Mouse (Mus musculus) stomach, embryonic 15.5 days (tissue): Measurements from ENCODE around the gene Stoml1. TPM values are rescaled to one million over a fixed set of nuclear protein-coding genes. Genes with fewer than 3 reads are reported as not detected.
"Not testable (repeated sequence)": the region's sequence is repeated elsewhere in the genome, so short reads cannot be mapped to it uniquely, and the experiment has no call there.

Experiments used
- ATAC-seq: fragments of 200-750 bp; cut with Nextera tagmentation; 2 replicates; pipeline ENCODE4 v1.8.0; 2017; ENCODE audit warnings: low read depth, moderate number of reproducible peaks, moderate TSS enrichment; ENCODE audit not compliant: insufficient read depth, low FRiP score
- H3K27ac ChIP-seq: fragments of 300-500 bp; sonication (generic); 2 replicates; pipeline ENCODE4 v1.5.1; 2015; ENCODE audit warnings: mild to moderate bottlenecking, inconsistent platforms
- H3K27me3 ChIP-seq: fragments of 300-500 bp; sonication (generic); replicated peaks from 2 replicates; pipeline ENCODE4 v1.6.1; 2015; ENCODE audit warnings: inconsistent platforms
- H3K36me3 ChIP-seq: fragments of 300-500 bp; sonication (generic); 2 replicates; pipeline ENCODE4 v1.6.1; 2015; ENCODE audit warnings: inconsistent platforms
- H3K4me1 ChIP-seq: fragments of 300-500 bp; sonication (generic); 2 replicates; pipeline ENCODE4 v1.6.1; 2015; ENCODE audit warnings: inconsistent platforms
- H3K4me2 ChIP-seq: fragments of 300-500 bp; sonication (generic); 2 replicates; pipeline ENCODE4 v1.6.1; 2015; ENCODE audit warnings: mild to moderate bottlenecking, inconsistent platforms
- H3K4me3 ChIP-seq: fragments of 300-500 bp; sonication (generic); replicated peaks from 2 replicates; pipeline ENCODE4 v1.5.1; 2015; ENCODE audit warnings: inconsistent platforms
- H3K9ac ChIP-seq: fragments of 300-500 bp; sonication (generic); 2 replicates; pipeline ENCODE4 v1.6.1; 2015; ENCODE audit warnings: inconsistent platforms
- H3K9me3 ChIP-seq: fragments of 300-500 bp; sonication (generic); 2 replicates; pipeline ENCODE4 v1.6.1; 2016; ENCODE audit warnings: inconsistent platforms
- WGBS: fragments of 180-500 bp; shearing (Covaris S2); methylation state at CpG from one replicate; pipeline ENCODE4 v1.1.7; 2015; 5-methylcytosine and 5-hydroxymethylcytosine counted together
- polyA plus RNA-seq: library from polyadenylated mRNA; unstranded; fragments of >200 nt; fragmentation: Nextera tagmentation; extraction: Ambion mirVana; gene quantifications from 2 replicates; pipeline ENCODE4 v1.2.1, GENCODE M21; 2015

Stoml1 gene
- polyA plus RNA-seq, 1 experiment from 2014 or later, result 24.1 TPM

GRCm38 (mm10) chr9:58246083-58246591, 6.8 kb upstream of the Stoml1 start:
- ATAC-seq, result no peak; the same call in 1 of the 2 replicates

GRCm38 (mm10) chr9:58247064-58247759, 5.8 kb upstream of the Stoml1 start:
- Histone ChIP-seq H3K4me3 (peak overlapping the region; percentile 33), H3K36me3 (no peaks in the 10 kb centered on the region; the same call in 1 of the 2 replicates), H3K27me3 (no peaks in the 10 kb centered on the region), H3K9me3 (no peaks in the 10 kb centered on the region), H3K9ac (no peak overlapping the region; the same call in 1 of the 2 replicates), H3K27ac (peak overlapping the region; percentile 64), H3K4me2 (peak overlapping the region; percentile 66), H3K4me1 (peaks cover 30% of the 10 kb centered on the region)
- ATAC-seq, result peak; percentile 75; the same call in 1 of the 2 replicates
- 15% methylated on average over 25 of the region's 25 CpGs for WGBS

More at GRCm38 (mm10) chr9:58246083-58246591, 6.8 kb upstream of the Stoml1 start:
- Histone ChIP-seq H3K27ac (no peak overlapping the region), H3K4me3 (no peak overlapping the region), H3K9ac (no peak overlapping the region), H3K9me3 (no peaks in the 10 kb centered on the region), H3K36me3 (no peaks in the 10 kb centered on the region; the same call in 1 of the 2 replicates), H3K4me1 (peaks cover 41% of the 10 kb centered on the region), H3K4me2 (peak overlapping the region; percentile 27), H3K27me3 (no peaks in the 10 kb centered on the region)
- 63% methylated on average over 4 of the region's 4 CpGs for WGBS

- H3K4me3 ChIP-seq, result peak overlapping the region; percentile 59
- H3K27me3 ChIP-seq, result no peaks in the 10 kb centered on the region
- H3K36me3 ChIP-seq, result no peaks in the 10 kb centered on the region; the same call in 1 of the 2 replicates
- peak overlapping the region; percentile 97 for H3K27ac ChIP-seq
- H3K9ac ChIP-seq, result peak overlapping the region; percentile 61
- WGBS, result 22% methylated on average over 7 of the region's 7 CpGs
- H3K4me2 ChIP-seq, result peak overlapping the region; percentile 66
- no peaks in the 10 kb centered on the region for H3K9me3 ChIP-seq
- peaks cover 24% of the 10 kb centered on the region for H3K4me1 ChIP-seq
- no peak for ATAC-seq
Observed at GRCm38 (mm10) chr9:58248746-58249413, 4.1 kb upstream of the Stoml1 start.

- H3K4me3 ChIP-seq, result peak within 1 kb of the TSS; percentile 59
- H3K27me3 ChIP-seq, result no peaks in the 10 kb centered on the region
- no peaks in the 10 kb centered on the region for H3K9me3 ChIP-seq
- peak within 1 kb of the TSS; percentile 66 for H3K4me2 ChIP-seq
- WGBS, result under 1% methylated on average over 16 of the region's 16 CpGs
- no peaks in the 10 kb centered on the region; the same call in 1 of the 2 replicates for H3K36me3 ChIP-seq
- ATAC-seq, result peak; percentile 65
- peaks cover 18% of the 10 kb centered on the region for H3K4me1 ChIP-seq
- H3K9ac ChIP-seq, result peak within 1 kb of the TSS; percentile 61
- H3K27ac ChIP-seq, result peak within 1 kb of the TSS; percentile 97
Observed at GRCm38 (mm10) chr9:58249592-58250192, 3.3 kb upstream of the Stoml1 start, which contains the start of gene Pml. Gene Pml, minus strand, starts transcription at chr9:58249786.

- Histone ChIP-seq H3K27me3 (no peaks in the 10 kb centered on the region), H3K4me2 (peak overlapping the region; percentile 66), H3K4me3 (peak overlapping the region; percentile 59), H3K9me3 (no peaks in the 10 kb centered on the region), H3K36me3 (no peaks in the 10 kb centered on the region), H3K4me1 (peaks cover 16% of the 10 kb centered on the region), H3K27ac (peak overlapping the region; percentile 97), H3K9ac (0 out of 2 replicates have a peak overlapping the region, but pooled peaks have one; percentile 13)
- no peak for ATAC-seq
- WGBS, result 76% methylated on average over 8 of the region's 8 CpGs
Observed at GRCm38 (mm10) chr9:58250322-58250721, 2.6 kb upstream of the Stoml1 start.

GRCm38 (mm10) chr9:58250730-58251129, 2.2 kb upstream of the Stoml1 start:
- not testable (repeated sequence) for H3K27me3 ChIP-seq, H3K9me3 ChIP-seq, H3K9ac ChIP-seq, H3K4me3 ChIP-seq, H3K36me3 ChIP-seq, H3K4me2 ChIP-seq, ATAC-seq
- peak overlapping the region; percentile 97; the same call in 1 of the 2 replicates for H3K27ac ChIP-seq
- H3K4me1 ChIP-seq, result peaks cover 16% of the 10 kb centered on the region
- 97% methylated on average over 1 of the region's 1 CpGs for WGBS

GRCm38 (mm10) chr9:58253805-58254122, 800 bp downstream of the Stoml1 start:
- ATAC-seq, result not testable (repeated sequence)
- WGBS, result 59% methylated on average over 5 of the region's 5 CpGs

GRCm38 (mm10) chr9:58255105-58255504, 2.1 kb downstream of the Stoml1 start:
- Histone ChIP-seq H3K4me1 (peaks cover 4% of the 10 kb centered on the region; the same call in 1 of the 2 replicates), H3K27ac (no peak overlapping the region), H3K9me3 (no peaks in the 10 kb centered on the region), H3K36me3 (peaks cover 5% of the 10 kb centered on the region), H3K9ac (no peak overlapping the region), H3K4me2 (no peak overlapping the region), H3K27me3 (no peaks in the 10 kb centered on the region), H3K4me3 (no peak overlapping the region)
- WGBS, result 57% methylated on average over 2 of the region's 2 CpGs
- no peak for ATAC-seq

More at GRCm38 (mm10) chr9:58253805-58254122, 800 bp downstream of the Stoml1 start:
- not testable (repeated sequence) for H3K27me3 ChIP-seq, H3K9me3 ChIP-seq, H3K36me3 ChIP-seq, H3K4me1 ChIP-seq
- peak overlapping the region; percentile 76; the same call in 1 of the 2 replicates for H3K27ac ChIP-seq
- H3K4me3 ChIP-seq, result peak overlapping the region; percentile 85
- H3K4me2 ChIP-seq, result peak overlapping the region; percentile 81
- H3K9ac ChIP-seq, result peak overlapping the region; percentile 71; the same call in 1 of the 2 replicates

- Histone ChIP-seq H3K4me3 (no peak overlapping the region), H3K9ac (no peak overlapping the region), H3K27ac (no peak overlapping the region; the same call in 1 of the 2 replicates), H3K27me3 (no peaks in the 10 kb centered on the region), H3K4me2 (no peak overlapping the region), H3K36me3 (peaks cover 5% of the 10 kb centered on the region), H3K4me1 (0 out of 2 replicates have a peak, but pooled peaks cover 2% of the 10 kb centered on the region), H3K9me3 (no peaks in the 10 kb centered on the region)
- no peak for ATAC-seq
- 82% methylated on average over 10 of the region's 10 CpGs for WGBS
Observed at GRCm38 (mm10) chr9:58255704-58256685, 3.0 kb downstream of the Stoml1 start.

GRCm38 (mm10) chr9:58262507-58262906, 9.5 kb downstream of the Stoml1 start:
- 87% methylated on average over 5 of the region's 5 CpGs for WGBS
- Histone ChIP-seq H3K27ac (no peak overlapping the region), H3K9ac (no peak overlapping the region), H3K4me1 (0 out of 2 replicates have a peak, but pooled peaks cover 5% of the 10 kb centered on the region), H3K4me2 (no peak overlapping the region), H3K27me3 (no peaks in the 10 kb centered on the region), H3K9me3 (no peaks in the 10 kb centered on the region), H3K4me3 (no peak overlapping the region), H3K36me3 (peaks cover 17% of the 10 kb centered on the region)
- ATAC-seq, result no peak
